Mouse (Mus musculus): Measurements from ENCODE around the gene Cacna1g. TPM values are rescaled to one million over a fixed set of nuclear protein-coding genes. Genes with fewer than 3 reads are reported as not detected.

The Cacna1g gene
- 13.6 and 14.2 TPM in 2 replicates for polyA plus RNA-seq (2015; fragmentation: Nextera tagmentation; extraction: Ambion mirVana)

GRCm38 (mm10) chr11:94473707-94474543, at the start of gene Cacna1g:
Gene Cacna1g, minus strand, starts transcription at chr11:94474198.
- H3K4me2 ChIP-seq = peak within 1 kb of the TSS; percentile 94
- peak within 1 kb of the TSS; percentile 97 for H3K27ac ChIP-seq
- H3K4me1 ChIP-seq (replicated peaks) = peaks cover 68% of the 10 kb centered on the region
- ATAC-seq (ENCODE audit: low FRiP score) = peak; percentile 83
- peak within 1 kb of the TSS; percentile 98 for H3K9ac ChIP-seq
- no peaks in the 10 kb centered on the region for H3K36me3 ChIP-seq
- H3K27me3 ChIP-seq = peaks cover 32% of the 10 kb centered on the region
- H3K4me3 ChIP-seq = peak within 1 kb of the TSS; percentile 93
- WGBS = under 1% methylated on average over 39 of the region's 71 CpGs
- no peaks in the 10 kb centered on the region for H3K9me3 ChIP-seq

DNA sequence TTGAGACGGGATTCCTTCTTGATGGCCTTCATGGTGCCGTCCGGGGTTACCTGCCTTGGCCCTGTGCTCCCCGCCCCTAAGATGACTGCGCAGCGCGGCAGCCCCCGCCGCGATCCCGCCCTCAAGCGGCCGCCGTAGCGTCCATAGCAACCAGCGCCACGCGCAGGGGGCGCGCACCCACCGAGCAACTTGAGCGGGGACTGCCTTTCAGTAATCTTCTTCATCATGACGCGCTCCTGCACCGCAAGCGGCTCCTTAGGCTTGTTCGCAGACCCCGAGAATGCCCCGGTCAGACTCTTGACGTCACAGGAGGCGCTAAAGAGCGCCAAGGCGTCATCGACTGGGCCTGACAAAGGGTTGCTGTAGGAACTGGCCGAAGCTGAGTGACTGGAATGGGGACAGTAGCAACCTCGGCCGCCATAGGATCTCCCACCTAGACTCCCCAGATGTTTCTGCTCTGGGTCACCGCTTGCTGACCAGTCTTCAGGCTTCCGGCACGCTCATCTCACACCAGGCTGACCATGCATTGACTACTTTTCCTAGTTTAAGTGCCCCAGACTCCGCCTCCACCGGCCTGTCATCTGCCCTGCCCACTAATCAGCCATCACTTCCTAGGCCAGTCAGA, 47.3 kb upstream of the Cacna1g start, which contains the start of gene Mycbpap:
Gene Mycbpap (minus strand): TSS at position 524 of the 625 bp plus-strand sequence.
- H3K27me3 ChIP-seq = no peaks in the 10 kb centered on the region
- H3K4me3 ChIP-seq = peak within 1 kb of the TSS; percentile 48
- H3K36me3 ChIP-seq = no peaks in the 10 kb centered on the region
- peak; percentile 75 for ATAC-seq (ENCODE audit: low FRiP score)
- H3K27ac ChIP-seq = no peak within 1 kb of the TSS
- under 1% methylated on average over 42 of the region's 42 CpGs for WGBS
- H3K4me2 ChIP-seq = peak within 1 kb of the TSS; percentile 83
- no peaks in the 10 kb centered on the region for H3K9me3 ChIP-seq
- H3K9ac ChIP-seq = peak within 1 kb of the TSS; percentile 76
- H3K4me1 ChIP-seq (replicated peaks) = peaks cover 19% of the 10 kb centered on the region

DNA sequence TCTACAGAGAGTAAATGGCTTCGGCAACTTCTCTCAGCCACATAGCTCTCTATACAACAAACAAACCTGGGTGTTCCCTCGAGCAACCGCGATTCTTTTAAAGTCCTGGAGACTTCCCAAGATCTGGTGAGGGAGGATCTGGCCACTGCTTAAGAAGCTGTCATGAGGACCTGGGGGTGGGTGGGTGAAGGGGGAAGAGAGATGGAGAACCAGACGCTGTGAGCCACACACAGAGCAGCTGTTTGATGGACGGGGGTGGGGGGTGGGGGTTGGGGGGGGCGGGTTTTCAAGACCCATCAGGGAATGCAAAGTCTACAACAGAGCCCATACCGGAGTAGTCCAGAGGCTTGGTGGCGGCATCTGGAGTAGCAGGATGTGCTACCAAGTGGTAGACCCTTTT, 39.5 kb upstream of the Cacna1g start:
- no peaks in the 10 kb centered on the region for H3K9me3 ChIP-seq
- H3K27ac ChIP-seq = no peak overlapping the region
- no peak overlapping the region for H3K9ac ChIP-seq
- ATAC-seq (ENCODE audit: low FRiP score) = no peak
- no peaks in the 10 kb centered on the region for H3K4me1 ChIP-seq (replicated peaks)
- 63% methylated on average over 9 of the region's 9 CpGs for WGBS
- no peak overlapping the region for H3K4me3 ChIP-seq
- H3K36me3 ChIP-seq = 0 out of 2 replicates have a peak, but pooled peaks cover 2% of the 10 kb centered on the region
- H3K4me2 ChIP-seq = no peak overlapping the region
- H3K27me3 ChIP-seq = no peaks in the 10 kb centered on the region

DNA sequence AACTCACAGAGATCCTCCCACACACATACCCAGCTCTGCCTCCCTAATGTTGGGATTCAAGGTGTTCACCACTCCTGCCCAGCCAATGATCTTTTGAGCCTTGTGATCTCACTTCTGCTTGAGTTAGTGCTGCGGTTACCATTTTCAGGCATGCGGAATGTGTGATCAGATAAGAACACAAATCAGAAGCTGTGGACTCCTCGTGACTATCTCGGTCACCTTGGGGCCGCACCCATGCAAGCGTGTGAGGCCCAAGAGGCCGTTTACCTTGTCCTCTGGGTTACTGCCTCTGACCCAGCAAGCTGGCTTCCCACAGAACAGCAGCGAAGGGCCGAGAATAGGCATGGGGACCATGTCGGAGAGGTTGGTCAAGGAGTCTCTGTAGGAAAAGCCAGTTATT, 35.0 kb upstream of the Cacna1g start:
- Histone ChIP-seq H3K36me3 (0 out of 2 replicates have a peak, but pooled peaks cover 2% of the 10 kb centered on the region), H3K4me1 (replicated peaks) (no peaks in the 10 kb centered on the region), H3K27me3 (no peaks in the 10 kb centered on the region), H3K4me2 (no peak overlapping the region), H3K27ac (no peak overlapping the region), H3K4me3 (no peak overlapping the region), H3K9me3 (no peaks in the 10 kb centered on the region), H3K9ac (no peak overlapping the region)
- 92% methylated on average over 10 of the region's 10 CpGs for WGBS
- no peak for ATAC-seq (ENCODE audit: low FRiP score)

DNA sequence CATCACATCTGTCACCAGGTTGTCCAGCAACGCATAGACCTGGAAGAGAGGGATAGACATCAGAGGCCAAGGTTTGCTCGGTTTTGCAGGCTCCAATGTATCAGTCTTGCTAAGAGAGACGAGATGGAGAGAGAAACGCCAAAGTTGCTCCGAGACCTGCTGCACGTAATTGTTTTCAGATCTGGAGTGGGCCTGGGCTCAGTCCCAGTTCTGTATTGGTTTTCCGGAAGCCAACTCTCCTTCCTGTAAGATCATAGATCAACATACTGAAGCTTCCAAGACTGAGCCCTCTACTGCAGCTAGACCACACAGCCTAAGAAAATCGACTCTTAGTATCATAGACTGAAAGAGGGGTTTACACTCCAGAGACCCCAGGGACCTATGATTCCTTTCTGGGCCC, 27.5 kb upstream of the Cacna1g start:
- H3K9ac ChIP-seq = no peak overlapping the region
- H3K4me1 ChIP-seq (replicated peaks) = peaks cover 26% of the 10 kb centered on the region
- H3K27ac ChIP-seq = no peak overlapping the region
- H3K9me3 ChIP-seq = no peaks in the 10 kb centered on the region
- no peak for ATAC-seq (ENCODE audit: low FRiP score)
- H3K4me2 ChIP-seq = no peak overlapping the region
- H3K36me3 ChIP-seq = no peaks in the 10 kb centered on the region
- WGBS = 93% methylated on average over 8 of the region's 8 CpGs
- H3K4me3 ChIP-seq = no peak overlapping the region
- peaks cover 51% of the 10 kb centered on the region for H3K27me3 ChIP-seq

DNA sequence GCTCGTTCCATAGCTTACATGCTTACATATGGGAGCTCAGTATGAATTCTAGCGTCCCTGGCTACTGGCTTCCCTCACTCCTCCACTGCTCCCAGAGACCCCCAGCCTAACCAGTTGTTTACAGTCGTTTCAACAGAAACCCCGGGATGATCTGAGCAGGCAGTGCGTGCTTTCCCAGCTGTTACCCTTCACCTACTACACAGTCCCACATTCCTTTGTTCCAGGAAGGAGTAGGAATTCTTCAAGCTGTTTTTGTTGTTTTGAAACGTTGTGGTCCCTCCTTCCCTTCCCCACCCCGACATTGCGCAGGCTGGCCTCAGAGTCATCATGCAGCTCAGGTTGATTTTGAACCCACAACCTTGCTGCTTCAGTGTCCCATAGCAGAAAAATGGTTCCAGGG, 26.4 kb upstream of the Cacna1g start:
- Histone ChIP-seq H3K27me3 (peaks cover 52% of the 10 kb centered on the region), H3K4me3 (no peak overlapping the region; the same call in 1 of the 2 replicates), H3K9me3 (no peaks in the 10 kb centered on the region), H3K27ac (no peak overlapping the region), H3K4me1 (replicated peaks) (peaks cover 26% of the 10 kb centered on the region), H3K4me2 (peak overlapping the region; percentile 56; the same call in 1 of the 2 replicates), H3K9ac (no peak overlapping the region; the same call in 1 of the 2 replicates), H3K36me3 (no peaks in the 10 kb centered on the region)
- 28% methylated on average over 8 of the region's 8 CpGs for WGBS
- no peak for ATAC-seq (ENCODE audit: low FRiP score)

DNA sequence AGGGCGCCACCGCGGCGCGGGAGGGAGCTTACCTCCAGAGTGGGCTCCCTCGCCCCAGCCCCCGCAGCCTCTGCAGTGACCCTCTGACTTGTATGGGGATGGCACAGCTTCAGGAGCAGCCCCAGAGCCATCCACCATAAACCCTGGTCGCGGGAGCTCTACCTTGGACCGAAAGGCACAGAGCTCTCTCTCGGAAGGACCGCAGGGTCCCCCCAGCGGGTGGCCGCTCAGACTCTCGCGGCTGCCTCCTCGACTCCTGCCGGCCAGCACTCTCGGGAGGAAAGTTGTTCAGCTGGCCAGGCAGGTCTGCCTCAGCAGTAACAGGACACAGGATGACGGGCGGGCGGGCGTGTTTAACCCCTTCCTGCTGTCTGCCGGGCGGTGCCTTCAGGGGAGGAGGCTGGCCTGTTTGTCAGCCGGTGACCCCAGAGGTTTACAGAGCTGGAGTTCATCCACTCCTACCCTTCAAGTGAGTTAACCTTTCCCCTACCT, 25.7 kb upstream of the Cacna1g start, which contains the start of gene Epn3:
Gene Epn3 (minus strand): TSS at position 314 of the 492 bp plus-strand sequence.
- H3K4me1 ChIP-seq (replicated peaks) = peaks cover 26% of the 10 kb centered on the region
- H3K9ac ChIP-seq = peak within 1 kb of the TSS; percentile 64
- H3K27ac ChIP-seq = 0 out of 2 replicates have a peak within 1 kb of the TSS, but pooled peaks have one; percentile 48
- peak within 1 kb of the TSS; percentile 28 for H3K4me3 ChIP-seq
- H3K36me3 ChIP-seq = no peaks in the 10 kb centered on the region
- peak within 1 kb of the TSS; percentile 56 for H3K4me2 ChIP-seq
- peaks cover 58% of the 10 kb centered on the region for H3K27me3 ChIP-seq
- ATAC-seq (ENCODE audit: low FRiP score) = no peak; the same call in 1 of the 2 replicates
- 1% methylated on average over 26 of the region's 26 CpGs for WGBS
- no peaks in the 10 kb centered on the region for H3K9me3 ChIP-seq

GRCm38 (mm10) chr11:94499035-94499434, 25.0 kb upstream of the Cacna1g start:
- Histone ChIP-seq H3K27ac (no peak overlapping the region), H3K4me3 (peak overlapping the region; percentile 28; the same call in 1 of the 2 replicates), H3K9ac (peak overlapping the region; percentile 64; the same call in 1 of the 2 replicates), H3K4me2 (peak overlapping the region; percentile 56), H3K36me3 (no peaks in the 10 kb centered on the region), H3K9me3 (no peaks in the 10 kb centered on the region), H3K27me3 (peaks cover 60% of the 10 kb centered on the region), H3K4me1 (replicated peaks) (peaks cover 26% of the 10 kb centered on the region)
- 13% methylated on average over 2 of the region's 2 CpGs for WGBS
- peak; percentile 43; the same call in 1 of the 2 replicates for ATAC-seq (ENCODE audit: low FRiP score)

- peak overlapping the region; percentile 35 for H3K4me2 ChIP-seq
- no peaks in the 10 kb centered on the region for H3K9me3 ChIP-seq
- peaks cover 62% of the 10 kb centered on the region for H3K27me3 ChIP-seq
- H3K9ac ChIP-seq = no peak overlapping the region
- 20% methylated on average over 19 of the region's 19 CpGs for WGBS
- no peaks in the 10 kb centered on the region for H3K36me3 ChIP-seq
- no peak overlapping the region for H3K4me3 ChIP-seq
- peak overlapping the region; percentile 48; the same call in 1 of the 2 replicates for H3K27ac ChIP-seq
- ATAC-seq (ENCODE audit: low FRiP score) = 0 out of 2 replicates have a peak, but pooled peaks have one; percentile 33
- H3K4me1 ChIP-seq (replicated peaks) = peaks cover 26% of the 10 kb centered on the region
These were observed 24.3 kb upstream of the Cacna1g start for GRCm38 (mm10) chr11:94498093-94498996.

DNA sequence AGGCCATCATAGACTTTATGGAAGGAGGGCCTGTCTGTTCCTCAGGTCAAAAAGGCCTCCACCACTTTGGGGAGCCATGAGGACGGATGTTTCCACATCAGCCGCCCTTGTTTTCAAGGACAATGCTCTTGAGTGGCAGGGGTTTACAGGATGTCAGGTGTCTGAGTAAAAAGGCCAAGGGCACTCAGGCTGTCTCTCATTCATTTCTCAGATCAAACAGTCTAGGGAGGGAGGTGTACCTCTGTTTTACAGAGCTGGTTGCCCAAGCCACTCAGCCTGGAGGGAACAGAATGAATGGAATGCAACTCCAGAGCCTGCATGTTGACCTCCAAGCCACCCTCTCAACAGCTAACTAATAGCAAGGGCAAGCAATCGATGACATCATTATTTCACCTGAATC, 21.4 kb upstream of the Cacna1g start:
- Histone ChIP-seq H3K9ac (no peak overlapping the region), H3K4me1 (replicated peaks) (peaks cover 38% of the 10 kb centered on the region), H3K4me2 (no peak overlapping the region), H3K27me3 (peaks cover 68% of the 10 kb centered on the region), H3K27ac (no peak overlapping the region), H3K9me3 (no peaks in the 10 kb centered on the region), H3K36me3 (no peaks in the 10 kb centered on the region), H3K4me3 (no peak overlapping the region)
- WGBS = 76% methylated on average over 3 of the region's 3 CpGs
- ATAC-seq (ENCODE audit: low FRiP score) = no peak

GRCm38 (mm10) chr11:94491749-94492099, 17.7 kb upstream of the Cacna1g start:
- H3K4me3 ChIP-seq = peak overlapping the region; percentile 53
- no peak for ATAC-seq (ENCODE audit: low FRiP score)
- peaks cover 20% of the 10 kb centered on the region for H3K4me1 ChIP-seq (replicated peaks)
- no peak overlapping the region for H3K27ac ChIP-seq
- H3K27me3 ChIP-seq = peaks cover 64% of the 10 kb centered on the region
- no peaks in the 10 kb centered on the region for H3K9me3 ChIP-seq
- 60% methylated on average over 7 of the region's 7 CpGs for WGBS
- peak overlapping the region; percentile 81 for H3K9ac ChIP-seq
- H3K4me2 ChIP-seq = peak overlapping the region; percentile 64
- H3K36me3 ChIP-seq = no peaks in the 10 kb centered on the region

Data from hindbrain, embryonic 13.5 days (tissue).